Mouse (Mus musculus) embryonic facial prominence, embryonic 15.5 days (tissue): Measurements from ENCODE around the gene Ablim1. TPM values are rescaled to one million over a fixed set of nuclear protein-coding genes. Genes with fewer than 3 reads are reported as not detected.

Experiments
- ATAC-seq: fragments of 200-750 bp; cut with Nextera tagmentation; 2 replicates; pipeline ENCODE4 v1.8.0; 2017; ENCODE audit warnings: low read depth, moderate TSS enrichment; ENCODE audit not compliant: insufficient number of reproducible peaks, low FRiP score, low TSS enrichment
- H3K27ac ChIP-seq: fragments of 300-500 bp; sonication (generic); replicated peaks from 2 replicates; pipeline ENCODE4 v1.5.1; 2015; ENCODE audit warnings: mild to moderate bottlenecking, inconsistent platforms
- H3K27me3 ChIP-seq: fragments of 300-500 bp; sonication (generic); 2 replicates; pipeline ENCODE4 v1.6.1; 2015; ENCODE audit warnings: inconsistent platforms
- H3K36me3 ChIP-seq: fragments of 300-500 bp; sonication (generic); 2 replicates; pipeline ENCODE4 v1.6.1; 2015; ENCODE audit warnings: mild to moderate bottlenecking, inconsistent platforms
- H3K4me1 ChIP-seq: fragments of 300-500 bp; sonication (generic); 2 replicates; pipeline ENCODE4 v1.6.1; 2015; ENCODE audit warnings: inconsistent platforms
- H3K4me2 ChIP-seq: fragments of 300-500 bp; sonication (generic); replicated peaks from 2 replicates; pipeline ENCODE4 v1.6.1; 2015; ENCODE audit warnings: mild to moderate bottlenecking, inconsistent platforms
- H3K4me3 ChIP-seq: fragments of 300-500 bp; sonication (generic); replicated peaks from 2 replicates; pipeline ENCODE4 v1.5.1; 2015; ENCODE audit warnings: mild to moderate bottlenecking, inconsistent platforms
- H3K9ac ChIP-seq: fragments of 300-500 bp; sonication (generic); 2 replicates; pipeline ENCODE4 v1.6.1; 2015; ENCODE audit warnings: inconsistent platforms
- H3K9me3 ChIP-seq: fragments of 300-500 bp; sonication (generic); replicated peaks from 2 replicates; pipeline ENCODE4 v1.6.1; 2016; ENCODE audit warnings: inconsistent platforms
- WGBS: fragments of 180-500 bp; shearing (Covaris S2); methylation state at CpG from one replicate; pipeline ENCODE4 v1.1.7; 2015; 5-methylcytosine and 5-hydroxymethylcytosine counted together
- polyA plus RNA-seq: library from polyadenylated mRNA; unstranded; fragments of >200 nt; fragmentation: Nextera tagmentation; extraction: Ambion mirVana; gene quantifications from 2 replicates; pipeline ENCODE4 v1.2.1, GENCODE M21; 2015

Ablim1 gene
- polyA plus RNA-seq, 1 experiment from 2014 or later = 71.3 TPM

DNA sequence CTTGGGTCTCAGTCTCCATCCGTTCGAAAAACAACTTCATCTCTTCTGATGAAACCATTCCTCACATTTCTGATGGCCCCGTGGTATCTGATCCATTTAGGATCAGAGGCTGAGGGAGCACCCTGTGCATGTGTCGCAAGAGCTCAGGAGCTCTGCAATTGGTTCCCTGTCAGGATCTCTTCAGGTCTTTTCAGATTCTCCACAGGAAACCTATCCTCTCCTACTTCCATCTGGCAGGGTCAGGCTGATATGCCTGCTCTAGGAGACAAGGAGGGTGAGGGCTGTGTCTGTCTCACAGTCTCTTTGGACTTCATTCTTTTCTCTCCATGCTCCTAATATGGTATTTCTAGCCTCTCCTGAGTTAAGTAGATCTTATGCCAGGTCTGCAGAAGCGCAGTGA lies 43.1 kb upstream of the Ablim1 start:
- WGBS = 85% methylated on average over 5 of the region's 5 CpGs
- no peak overlapping the region for H3K9ac ChIP-seq
- no peak for ATAC-seq
- peaks cover 48% of the 10 kb centered on the region for H3K4me1 ChIP-seq
- H3K4me3 ChIP-seq = no peak overlapping the region
- H3K36me3 ChIP-seq = no peaks in the 10 kb centered on the region
- H3K27me3 ChIP-seq = no peaks in the 10 kb centered on the region
- H3K4me2 ChIP-seq = no peak overlapping the region
- H3K9me3 ChIP-seq = no peaks in the 10 kb centered on the region
- peak overlapping the region; percentile 7; the same call in 1 of the 2 replicates for H3K27ac ChIP-seq

DNA sequence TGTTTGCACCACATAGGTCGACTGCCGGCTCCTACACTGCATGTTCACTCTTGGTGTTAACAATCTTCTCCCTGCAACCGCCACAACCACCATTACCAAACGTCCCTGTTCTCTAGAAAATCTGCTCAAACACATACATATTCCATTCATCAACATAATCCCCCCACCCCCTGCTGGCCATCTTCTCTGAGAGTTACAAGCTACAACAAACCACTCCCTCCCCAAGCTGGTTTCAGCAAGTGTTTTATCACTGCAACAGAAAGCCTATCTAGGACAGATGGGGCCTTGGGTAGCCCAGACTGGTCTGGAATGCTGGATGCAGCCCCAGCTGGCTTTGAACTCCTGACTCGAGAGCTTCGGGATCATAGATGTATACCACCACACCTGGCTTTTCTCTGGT lies 42.5 kb upstream of the Ablim1 start:
- peaks cover 49% of the 10 kb centered on the region for H3K4me1 ChIP-seq
- H3K36me3 ChIP-seq = no peaks in the 10 kb centered on the region
- ATAC-seq = no peak
- H3K9ac ChIP-seq = no peak overlapping the region
- H3K9me3 ChIP-seq = no peaks in the 10 kb centered on the region
- no peaks in the 10 kb centered on the region for H3K27me3 ChIP-seq
- WGBS = 79% methylated on average over 6 of the region's 6 CpGs
- no peak overlapping the region for H3K27ac ChIP-seq
- no peak overlapping the region for H3K4me3 ChIP-seq
- no peak overlapping the region for H3K4me2 ChIP-seq

DNA sequence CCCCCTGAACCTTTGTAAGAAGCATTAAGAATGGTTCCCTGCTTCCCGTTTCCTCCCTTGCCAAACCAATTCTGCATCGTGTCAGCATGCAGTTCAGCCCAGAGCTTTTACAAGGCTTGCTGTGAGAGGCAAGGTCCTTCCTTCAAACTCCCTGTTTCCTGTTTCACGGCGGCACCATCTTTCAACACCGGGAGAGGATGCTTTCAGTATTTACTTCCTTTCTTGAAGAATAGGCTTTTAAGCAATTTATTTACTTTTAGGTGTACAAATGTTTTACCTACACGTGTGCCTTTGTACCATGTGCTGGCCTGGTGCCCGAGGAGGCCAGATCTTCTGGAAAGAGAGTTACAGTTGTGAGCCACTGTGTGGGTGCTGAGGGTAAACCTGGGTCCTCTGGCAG lies 41.6 kb upstream of the Ablim1 start:
- no peak overlapping the region for H3K4me2 ChIP-seq
- no peak overlapping the region for H3K4me3 ChIP-seq
- no peaks in the 10 kb centered on the region for H3K9me3 ChIP-seq
- peak overlapping the region; percentile 52 for H3K27ac ChIP-seq
- WGBS = 56% methylated on average over 7 of the region's 7 CpGs
- no peak for ATAC-seq
- H3K27me3 ChIP-seq = no peaks in the 10 kb centered on the region
- no peaks in the 10 kb centered on the region for H3K36me3 ChIP-seq
- no peak overlapping the region for H3K9ac ChIP-seq
- peaks cover 51% of the 10 kb centered on the region for H3K4me1 ChIP-seq

DNA sequence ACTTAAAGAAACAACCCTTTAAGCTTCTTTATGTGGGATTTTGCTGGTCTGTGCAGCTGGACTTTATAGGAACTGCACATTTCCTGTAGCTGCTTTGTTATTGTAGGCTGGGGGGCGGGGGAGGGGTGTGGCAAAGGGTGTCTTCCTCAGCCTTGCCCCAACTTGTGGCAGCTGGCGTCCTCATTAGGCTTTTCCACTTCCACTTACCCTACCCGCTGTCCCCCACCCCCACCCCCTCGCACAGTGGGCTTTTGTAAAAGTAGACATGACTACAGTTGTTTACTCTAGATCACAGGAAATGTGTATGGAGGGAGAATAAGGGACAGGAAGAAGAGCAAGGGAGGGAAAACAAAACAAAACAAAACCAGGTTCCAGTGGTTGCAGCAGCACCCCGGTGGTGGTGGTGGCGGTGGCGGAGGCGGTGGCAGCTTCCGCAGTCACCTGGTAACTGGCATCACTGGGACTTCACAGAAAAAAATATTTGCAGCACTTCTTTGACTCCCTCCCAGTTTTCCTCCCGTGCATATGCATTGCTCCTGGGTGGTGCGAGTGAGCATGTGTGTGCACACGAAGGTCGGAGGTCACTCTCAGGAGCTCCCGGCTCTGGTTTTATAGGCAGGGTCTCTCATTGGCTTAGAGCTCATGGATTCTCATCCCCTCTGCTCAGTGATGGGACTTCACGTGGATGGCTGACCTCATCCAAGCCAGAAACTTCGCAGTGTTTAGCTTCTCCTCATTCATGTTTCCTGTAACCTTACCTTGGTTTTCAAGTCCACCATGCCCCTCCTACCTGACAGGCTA lies 40.9 kb upstream of the Ablim1 start:
- Histone ChIP-seq H3K27me3 (no peaks in the 10 kb centered on the region), H3K9ac (no peak overlapping the region), H3K4me1 (peaks cover 51% of the 10 kb centered on the region), H3K9me3 (no peaks in the 10 kb centered on the region), H3K4me2 (no peak overlapping the region), H3K36me3 (no peaks in the 10 kb centered on the region), H3K4me3 (no peak overlapping the region), H3K27ac (peak overlapping the region; percentile 52)
- 0 out of 2 replicates have a peak, but pooled peaks have one; percentile 37 for ATAC-seq
- WGBS = 53% methylated on average over 16 of the region's 16 CpGs

DNA sequence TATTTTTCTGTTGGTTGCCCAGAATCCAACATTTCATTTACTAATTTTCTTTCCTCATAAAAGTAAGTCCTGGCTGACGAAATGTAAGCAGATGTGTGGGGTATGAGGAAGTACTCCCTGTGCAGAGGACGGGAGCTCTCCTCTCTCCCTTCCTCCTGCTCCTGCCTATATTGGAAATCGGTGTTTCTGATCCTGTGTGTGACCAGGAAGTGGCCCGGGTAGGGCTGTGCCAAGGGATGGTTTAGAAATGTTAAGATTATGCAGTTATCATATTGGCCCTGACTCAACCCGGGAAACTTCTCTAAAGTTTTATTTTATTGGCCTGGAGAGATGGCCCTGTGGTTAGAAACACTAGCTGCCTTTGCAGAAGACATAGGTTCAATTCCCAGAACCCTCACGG lies 40.0 kb upstream of the Ablim1 start:
- no peak for ATAC-seq
- 67% methylated on average over 6 of the region's 6 CpGs for WGBS

DNA sequence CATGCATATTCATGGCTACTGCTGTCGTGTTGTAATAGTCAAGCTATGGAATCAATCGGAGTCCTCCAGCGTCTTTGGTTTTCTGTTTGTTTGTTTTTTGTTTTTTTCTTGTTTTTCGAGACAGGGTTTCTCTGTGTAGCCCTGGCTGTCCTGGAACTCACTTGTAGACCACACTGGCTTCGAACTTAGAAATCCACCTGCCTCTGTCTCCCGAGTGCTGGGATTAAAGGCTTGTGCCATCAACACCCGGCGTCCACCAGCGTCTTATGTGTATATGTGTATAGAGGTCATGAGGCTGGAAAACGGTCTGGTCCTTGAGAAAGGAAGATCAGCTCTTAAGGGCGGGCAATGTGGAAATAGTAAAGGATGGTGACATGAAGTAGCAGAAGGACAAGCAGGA lies 39.3 kb upstream of the Ablim1 start:
- 91% methylated on average over 11 of the region's 11 CpGs for WGBS
- Histone ChIP-seq H3K36me3 (no peaks in the 10 kb centered on the region), H3K27ac (no peak overlapping the region), H3K4me3 (no peak overlapping the region), H3K9me3 (no peaks in the 10 kb centered on the region), H3K4me1 (peaks cover 42% of the 10 kb centered on the region), H3K9ac (no peak overlapping the region), H3K4me2 (no peak overlapping the region), H3K27me3 (no peaks in the 10 kb centered on the region)
- no peak for ATAC-seq

More for the DNA sequence above, 40.0 kb upstream of the Ablim1 start:
- Histone ChIP-seq H3K9ac (no peak overlapping the region), H3K36me3 (no peaks in the 10 kb centered on the region), H3K9me3 (no peaks in the 10 kb centered on the region), H3K27ac (peak overlapping the region; percentile 52; the same call in 1 of the 2 replicates), H3K27me3 (no peaks in the 10 kb centered on the region), H3K4me1 (peaks cover 45% of the 10 kb centered on the region), H3K4me2 (no peak overlapping the region), H3K4me3 (no peak overlapping the region)

DNA sequence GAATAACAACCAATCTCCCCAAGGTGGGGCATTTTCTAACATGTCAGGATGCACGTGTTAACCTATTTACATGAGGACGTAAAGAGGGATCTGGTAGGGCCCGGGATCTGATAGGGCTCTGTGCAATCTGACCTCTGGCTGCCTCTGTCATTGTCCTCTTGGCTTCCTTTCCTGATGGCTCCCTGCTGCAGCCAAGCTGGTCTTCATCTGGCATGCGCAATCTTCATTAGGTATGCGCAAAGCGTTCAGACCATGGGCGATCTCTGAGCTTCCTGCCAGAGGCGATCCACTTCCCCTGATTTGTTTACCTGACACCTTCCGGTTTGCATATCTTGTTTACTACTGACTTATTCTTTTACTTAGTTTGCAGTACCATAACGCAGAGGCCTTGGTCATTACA lies 38.5 kb upstream of the Ablim1 start:
- Histone ChIP-seq H3K4me2 (no peak overlapping the region), H3K4me1 (peaks cover 36% of the 10 kb centered on the region), H3K4me3 (no peak overlapping the region), H3K27me3 (no peaks in the 10 kb centered on the region), H3K9ac (no peak overlapping the region), H3K36me3 (no peaks in the 10 kb centered on the region), H3K9me3 (no peaks in the 10 kb centered on the region), H3K27ac (peak overlapping the region; percentile 39; the same call in 1 of the 2 replicates)
- no peak for ATAC-seq
- 83% methylated on average over 10 of the region's 10 CpGs for WGBS

DNA sequence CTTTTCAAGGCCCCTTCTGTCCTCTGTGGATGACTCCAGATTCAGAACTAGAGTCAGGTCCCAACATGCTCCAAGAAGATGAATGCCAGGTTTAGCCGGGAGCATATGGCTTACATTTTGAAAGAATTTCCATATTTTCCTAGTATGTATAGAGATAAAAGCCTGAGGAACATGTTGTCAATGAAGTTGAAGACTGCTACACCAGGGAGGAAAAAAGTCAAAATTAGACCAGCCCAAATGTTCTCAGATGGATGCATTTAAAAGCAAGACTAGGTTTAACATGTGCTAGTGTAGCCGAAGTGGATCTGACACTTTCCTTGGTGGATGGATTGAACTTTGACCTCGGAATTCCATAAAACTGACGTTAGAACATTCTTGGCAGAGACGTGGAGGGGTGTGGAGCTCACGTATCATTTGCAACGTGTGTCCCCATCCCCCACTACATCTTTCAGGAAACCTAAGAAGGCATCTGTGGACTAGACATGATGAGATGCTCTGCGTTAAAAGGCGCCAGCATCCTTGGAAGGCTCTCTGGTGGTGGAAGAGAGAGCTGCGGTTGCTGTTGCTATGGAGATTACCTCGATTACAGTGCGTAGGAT lies 37.7 kb upstream of the Ablim1 start:
- H3K9ac ChIP-seq = no peak overlapping the region
- H3K27ac ChIP-seq = peak overlapping the region; percentile 39
- no peaks in the 10 kb centered on the region for H3K36me3 ChIP-seq
- peaks cover 33% of the 10 kb centered on the region for H3K4me1 ChIP-seq
- H3K9me3 ChIP-seq = no peaks in the 10 kb centered on the region
- H3K4me3 ChIP-seq = no peak overlapping the region
- WGBS = 30% methylated on average over 12 of the region's 12 CpGs
- no peaks in the 10 kb centered on the region for H3K27me3 ChIP-seq
- 0 out of 2 replicates have a peak, but pooled peaks have one; percentile 17 for ATAC-seq
- no peak overlapping the region for H3K4me2 ChIP-seq

DNA sequence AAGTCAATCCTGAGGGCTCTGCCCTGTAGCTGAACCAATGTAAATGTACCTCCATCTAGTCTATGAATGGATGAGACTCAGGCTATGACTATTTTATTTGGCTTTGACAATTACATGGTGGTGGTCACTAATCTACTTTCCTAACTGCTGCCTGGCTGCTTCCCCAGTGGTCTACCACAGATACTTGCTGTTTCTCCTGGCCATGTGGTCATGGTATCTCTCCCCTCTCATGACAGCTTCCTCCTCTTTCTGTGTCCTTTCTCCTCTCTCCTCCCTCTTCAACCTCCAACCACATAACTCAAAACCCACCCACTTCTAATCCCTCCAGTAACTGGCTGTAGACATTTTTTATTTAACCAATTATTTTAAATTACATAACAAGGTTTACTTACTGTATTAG lies 34.4 kb upstream of the Ablim1 start:
- H3K27me3 ChIP-seq = no peaks in the 10 kb centered on the region
- no peak overlapping the region for H3K27ac ChIP-seq
- no peak overlapping the region for H3K4me2 ChIP-seq
- no peak for ATAC-seq
- H3K36me3 ChIP-seq = no peaks in the 10 kb centered on the region
- no peak overlapping the region for H3K4me3 ChIP-seq
- H3K9ac ChIP-seq = no peak overlapping the region
- H3K9me3 ChIP-seq = 0 out of 2 replicates have a peak, but pooled peaks cover 5% of the 10 kb centered on the region
- peaks cover 15% of the 10 kb centered on the region for H3K4me1 ChIP-seq

DNA sequence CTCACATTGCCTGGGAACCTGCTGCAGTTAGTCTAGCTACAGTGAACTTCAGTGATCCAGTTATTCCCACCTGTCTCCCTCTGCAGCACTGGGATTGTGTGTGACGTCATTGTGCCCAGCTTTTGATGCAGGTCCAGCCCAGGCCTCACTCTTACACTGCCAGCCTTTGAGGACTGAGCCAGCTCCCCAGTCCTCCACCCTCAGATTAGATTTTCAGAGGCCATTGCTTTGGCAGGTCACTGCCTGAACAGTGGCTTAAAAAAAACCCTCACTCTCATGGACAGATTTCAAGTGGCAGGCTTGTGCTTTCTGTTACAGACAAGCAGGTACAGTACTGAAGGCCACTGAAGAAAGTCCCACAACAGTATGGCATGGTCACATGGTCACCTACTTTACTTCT lies 30.0 kb upstream of the Ablim1 start:
- no peaks in the 10 kb centered on the region for H3K27me3 ChIP-seq
- H3K36me3 ChIP-seq = no peaks in the 10 kb centered on the region
- WGBS = 79% methylated on average over 1 of the region's 1 CpGs

DNA sequence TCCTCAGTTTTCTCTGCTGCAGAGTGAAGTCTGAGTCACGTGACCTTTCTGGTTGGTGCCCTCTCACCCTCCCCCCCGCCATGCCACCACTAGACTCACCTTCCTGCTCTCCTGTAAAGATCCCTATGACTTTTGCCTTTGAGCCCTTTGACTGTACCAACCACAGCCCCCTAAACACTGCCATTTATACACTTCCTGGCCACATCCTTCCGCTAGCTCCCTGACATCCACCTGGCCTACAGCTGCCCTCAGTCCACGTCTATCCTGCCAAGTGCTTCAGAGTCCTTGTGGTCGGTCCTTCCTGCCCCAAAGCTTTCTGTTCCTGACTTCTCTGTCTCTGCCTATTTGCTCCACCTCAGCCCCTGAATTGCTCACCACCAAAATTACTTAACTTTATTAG lies 29.1 kb upstream of the Ablim1 start:
- no peaks in the 10 kb centered on the region for H3K36me3 ChIP-seq
- H3K4me3 ChIP-seq = no peak overlapping the region
- H3K27me3 ChIP-seq = no peaks in the 10 kb centered on the region
- WGBS = 78% methylated on average over 5 of the region's 5 CpGs
- H3K9me3 ChIP-seq = 0 out of 2 replicates have a peak, but pooled peaks cover 5% of the 10 kb centered on the region
- no peak overlapping the region for H3K27ac ChIP-seq
- ATAC-seq = no peak
- no peak overlapping the region for H3K9ac ChIP-seq
- no peaks in the 10 kb centered on the region for H3K4me1 ChIP-seq
- H3K4me2 ChIP-seq = no peak overlapping the region

More for the DNA sequence above, 30.0 kb upstream of the Ablim1 start:
- H3K4me1 ChIP-seq = no peaks in the 10 kb centered on the region
- H3K4me2 ChIP-seq = no peak overlapping the region
- H3K27ac ChIP-seq = no peak overlapping the region
- H3K4me3 ChIP-seq = no peak overlapping the region
- 0 out of 2 replicates have a peak, but pooled peaks cover 5% of the 10 kb centered on the region for H3K9me3 ChIP-seq
- no peak overlapping the region for H3K9ac ChIP-seq
- no peak for ATAC-seq
